Mouse (Mus musculus): ENCODE measurements around the gene Itgb4.

Gene Itgb4

GRCm38 (mm10) chr11:116057237-116057881 is 82.8 kb downstream of the Itgb4 start:
- in situ Hi-C loops (cut with MboI; ENCODE audit: low sequenced_read_pairs) = no loop called here

Measured in CH12F3 (cell line).